Mouse (Mus musculus) colon, adult 2 months (tissue): ENCODE measurements around the gene Pygo2. TPM values are rescaled to one million over a fixed set of nuclear protein-coding genes. Genes with fewer than 3 reads are reported as not detected.

Experiments used
- polyA plus RNA-seq: library from polyadenylated mRNA; depleted of rRNA; stranded (reverse); fragments of >200 nt; gene quantifications from 2 replicates; pipeline ENCODE4 v1.2.3, GENCODE M21; 2012; rRNA removed

The Pygo2 gene
- 131 and 151 TPM in 2 replicates for polyA plus RNA-seq

DNA sequence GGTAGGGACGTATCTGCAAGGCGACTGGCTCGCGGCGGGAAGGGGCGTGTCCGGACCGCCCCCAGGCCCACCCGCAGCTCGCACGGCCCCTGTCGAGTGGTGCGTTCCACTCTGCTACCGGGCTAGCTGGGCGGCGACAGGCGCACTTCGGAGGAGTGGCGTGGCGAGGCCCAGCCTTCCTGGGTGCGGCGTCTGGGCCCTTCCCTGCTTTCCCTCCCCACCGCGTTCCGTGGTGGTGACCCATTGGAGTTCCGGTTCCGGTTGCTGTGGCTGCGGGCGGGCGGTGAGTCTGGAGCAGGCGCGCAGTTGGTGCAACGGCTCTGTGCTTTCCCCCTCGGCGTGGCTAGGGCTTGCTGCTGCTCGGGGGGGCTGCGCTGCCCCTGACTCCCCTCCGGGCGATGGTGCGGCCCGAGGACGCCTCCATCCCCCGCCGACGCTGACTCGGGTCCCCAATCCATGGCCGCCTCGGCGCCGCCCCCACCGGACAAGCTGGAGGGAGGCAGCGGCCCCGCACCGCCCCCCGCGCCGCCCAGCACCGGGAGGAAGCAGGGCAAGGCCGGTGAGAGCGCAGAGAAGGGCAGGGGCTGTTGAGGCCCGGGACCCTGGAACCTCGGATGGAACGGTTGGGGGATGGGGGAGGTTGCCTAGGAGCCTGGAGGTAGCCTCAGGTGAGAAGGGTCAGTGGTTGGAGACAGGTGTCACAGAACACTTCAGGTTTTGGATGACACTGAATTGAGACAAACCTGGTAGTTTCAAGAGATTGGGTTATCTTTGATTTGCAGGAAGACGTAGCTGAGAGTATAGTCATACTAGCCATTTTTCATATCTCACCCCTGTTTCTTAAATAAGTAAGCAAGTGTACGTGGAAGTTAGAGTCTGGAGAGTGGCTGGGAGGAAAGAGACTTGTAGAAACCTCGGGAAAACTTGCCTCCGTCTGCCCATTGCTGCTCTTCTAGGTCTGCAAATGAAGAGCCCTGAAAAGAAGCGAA is at the start of gene Pygo2:
Gene Pygo2 (plus strand): TSS at position 44 of the 989 bp plus-strand sequence.

GRCm38 (mm10) chr3:89394006-89394893 is 35.8 kb upstream of the Pygo2 start, which contains the start of gene Zbtb7b:
TSS of gene Zbtb7b (minus strand) at chr3:89394776.

DNA sequence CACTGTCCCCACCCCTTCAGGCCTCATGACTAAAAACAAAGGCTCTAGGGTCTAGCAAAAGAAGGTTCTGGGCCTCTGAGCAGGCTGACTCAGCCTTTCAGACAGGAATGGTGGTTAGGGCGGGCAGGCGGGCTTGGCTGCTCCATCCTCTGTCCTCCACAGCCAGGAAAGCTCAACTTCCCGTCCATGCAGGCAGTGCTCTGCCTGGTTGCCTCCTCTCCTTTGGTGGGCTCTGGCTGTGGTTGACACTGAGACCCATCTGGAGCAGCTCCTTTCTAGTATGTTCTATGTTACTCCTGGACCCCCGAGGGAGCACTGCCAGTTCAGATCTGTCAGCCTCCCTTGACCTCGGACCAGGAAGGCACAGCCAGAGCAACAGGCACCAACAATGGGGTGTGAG is 27.3 kb upstream of the Pygo2 start, which contains the start of gene Lenep:
Gene Lenep (minus strand): TSS at position 101 of the 400 bp plus-strand sequence.

GRCm38 (mm10) chr3:89411490-89412393 is 18.3 kb upstream of the Pygo2 start, which contains the start of gene Flad1:
TSS of gene Flad1 (minus strand) at chr3:89411870.

GRCm38 (mm10) chr3:89418170-89418860 is 11.7 kb upstream of the Pygo2 start, which contains the start of the genes Cks1b and Shc1:
TSS of gene Cks1b (minus strand) at chr3:89418383.
TSS of gene Shc1 (plus strand) at chr3:89418443.

GRCm38 (mm10) chr3:89436176-89437113 is 6.4 kb downstream of the Pygo2 start, which contains the start of gene Pbxip1:
TSS of gene Pbxip1 (plus strand) at chr3:89436706.

DNA sequence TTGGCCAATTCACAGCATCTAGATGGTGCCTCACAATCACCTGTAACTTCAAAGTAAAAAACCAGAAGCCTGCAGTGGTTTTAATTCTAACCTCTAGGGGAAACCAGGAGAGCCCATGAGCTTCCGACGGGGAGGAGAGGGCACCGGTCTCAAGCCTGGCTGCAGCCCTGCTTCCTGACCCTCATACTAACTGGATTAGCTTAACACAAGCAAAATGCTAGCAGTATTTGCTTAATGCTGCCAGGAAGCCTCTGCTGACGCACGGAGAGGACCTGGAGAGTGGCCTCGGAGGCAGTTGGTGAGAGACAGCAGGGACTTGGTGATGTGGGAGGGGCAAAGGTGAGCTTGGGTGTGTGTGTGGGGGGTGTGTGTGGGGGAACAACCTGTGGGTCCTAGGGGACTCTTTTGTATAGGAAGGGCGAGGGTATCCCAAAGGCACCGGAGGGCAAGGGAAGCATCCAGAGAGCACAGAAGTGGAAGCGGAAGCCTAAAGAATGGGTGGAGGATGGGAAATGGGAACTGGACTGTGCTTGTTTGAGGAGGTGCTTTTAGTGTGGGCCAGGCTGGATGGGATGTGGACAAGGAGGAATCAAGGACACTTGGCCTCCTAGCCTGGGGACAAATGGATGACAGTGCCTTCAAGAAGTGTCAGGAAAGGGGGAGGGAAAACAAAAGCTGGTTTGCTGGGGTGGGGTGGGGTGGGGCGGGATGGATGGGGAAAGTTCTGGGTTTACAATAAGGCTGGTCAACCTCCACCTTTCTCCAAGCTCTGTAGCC is 24.6 kb downstream of the Pygo2 start, which contains the start of gene Pmvk:
Gene Pmvk (plus strand): TSS at position 141 of the 777 bp plus-strand sequence.

Other genes starting within 250 kb of the Pygo2 start
- gene Fam189b, start 247.1 kb upstream of the Pygo2 start, polyA plus RNA-seq, result 40.2 and 42.7 TPM in 2 replicates
- gene Gba, start 227.3 kb upstream of the Pygo2 start, polyA plus RNA-seq, result 60.8 and 73.9 TPM in 2 replicates
- 48.4 and 68.6 TPM in 2 replicates for gene Thbs3, start 215.0 kb upstream of the Pygo2 start, polyA plus RNA-seq
- gene Mtx1, start 203.1 kb upstream of the Pygo2 start, polyA plus RNA-seq, result 165 and 219 TPM in 2 replicates
- gene Muc1, start 201.2 kb upstream of the Pygo2 start, polyA plus RNA-seq, result 26.0 and 27.3 TPM in 2 replicates
- gene Krtcap2, start 184.2 kb upstream of the Pygo2 start, polyA plus RNA-seq, result 263 and 392 TPM in 2 replicates
- 60.5 TPM in 2 replicates for gene Trim46, start 183.9 kb upstream of the Pygo2 start, polyA plus RNA-seq
- 440 and 595 TPM in 2 replicates for gene Dpm3, start 170.9 kb upstream of the Pygo2 start, polyA plus RNA-seq
- 254 and 375 TPM in 2 replicates for gene Slc50a1, start 159.6 kb upstream of the Pygo2 start, polyA plus RNA-seq
- 126 and 153 TPM in 2 replicates for gene Efna1, start 149.1 kb upstream of the Pygo2 start, polyA plus RNA-seq
- gene Efna3, start 107.2 kb upstream of the Pygo2 start, polyA plus RNA-seq, result 9.3 and 13.3 TPM in 2 replicates
- 17.4 and 24.5 TPM in 2 replicates for gene Efna4, start 92.2 kb upstream of the Pygo2 start, polyA plus RNA-seq
- gene Adam15, start 80.2 kb upstream of the Pygo2 start, polyA plus RNA-seq, result 211 and 244 TPM in 2 replicates
- gene Dcst2, start 68.2 kb upstream of the Pygo2 start, polyA plus RNA-seq, result 0.67 and 1.0 TPM in 2 replicates
- gene Dcst1, start 65.0 kb upstream of the Pygo2 start, polyA plus RNA-seq, result 0.77 and 1.1 TPM in 2 replicates
- 214 and 219 TPM in 2 replicates for gene Zbtb7b, start 35.4 kb upstream of the Pygo2 start, polyA plus RNA-seq
- not detected in 2 replicates for gene Lenep, start 27.4 kb upstream of the Pygo2 start, polyA plus RNA-seq
- gene Flad1, start 18.3 kb upstream of the Pygo2 start, polyA plus RNA-seq, result 37.4 and 39.6 TPM in 2 replicates
- gene Cks1b, start 11.8 kb upstream of the Pygo2 start, polyA plus RNA-seq, result 9.7 and 11.2 TPM in 2 replicates
- gene Shc1, start 11.8 kb upstream of the Pygo2 start, polyA plus RNA-seq, result 75.3 and 76.4 TPM in 2 replicates
- gene Pbxip1, start 6.5 kb downstream of the Pygo2 start, polyA plus RNA-seq, result 90.6 and 98.9 TPM in 2 replicates
- gene Pmvk, start 24.3 kb downstream of the Pygo2 start, polyA plus RNA-seq, result 18.7 and 31.3 TPM in 2 replicates
- 8.4 and 9.0 TPM in 2 replicates for gene Kcnn3, start 90.0 kb downstream of the Pygo2 start, polyA plus RNA-seq